Mouse (Mus musculus) heart, embryonic 10.5 days (tissue): ENCODE measurements around the gene Iyd. TPM values are rescaled to one million over a fixed set of nuclear protein-coding genes. Genes with fewer than 3 reads are reported as not detected.
A peak's percentile ranks its signal among the peaks of the same experiment; 100 is the strongest.

Experiments used
- DNase-seq: peaks from one replicate; pipeline ENCODE4 v3.0.0-alpha.2; 2017; ENCODE audit warnings: low spot score
- H3K27ac ChIP-seq: fragments of 300-500 bp; sonication (generic); 2 replicates; pipeline ENCODE4 v1.5.1; 2016; ENCODE audit warnings: mild to moderate bottlenecking
- H3K27me3 ChIP-seq: fragments of 300-500 bp; sonication (generic); 2 replicates; pipeline ENCODE4 v1.6.1; 2016; ENCODE audit warnings: mild to moderate bottlenecking; ENCODE audit not compliant: poor library complexity, insufficient read depth, severe bottlenecking
- H3K36me3 ChIP-seq: fragments of 300-500 bp; sonication (generic); 2 replicates; pipeline ENCODE4 v1.6.1; 2016; ENCODE audit warnings: mild to moderate bottlenecking, moderate library complexity
- H3K4me1 ChIP-seq: fragments of 300-500 bp; sonication (generic); 2 replicates; pipeline ENCODE4 v1.6.1; 2016; ENCODE audit warnings: mild to moderate bottlenecking
- H3K4me3 ChIP-seq: fragments of 300-500 bp; sonication (generic); 2 replicates; pipeline ENCODE4 v1.5.1; 2016; ENCODE audit warnings: mild to moderate bottlenecking, moderate library complexity
- H3K9me3 ChIP-seq: fragments of 300-500 bp; sonication (generic); 2 replicates; pipeline ENCODE4 v1.6.1; 2016; ENCODE audit warnings: mild to moderate bottlenecking, moderate library complexity
- WGBS: fragments of 180-500 bp; shearing (Covaris S2); methylation state at CpG from one replicate; pipeline ENCODE4 v1.1.7; 2016; 5-methylcytosine and 5-hydroxymethylcytosine counted together
- polyA plus RNA-seq: library from polyadenylated mRNA; unstranded; fragments of >200 nt; fragmentation: Nextera tagmentation; extraction: Ambion mirVana; gene quantifications from 2 replicates; pipeline ENCODE4 v1.2.1, GENCODE M21; 2016

Iyd gene
- polyA plus RNA-seq, 1 experiment from 2014 or later: 0.57 TPM

- Histone ChIP-seq H3K27me3 (no peaks in the 10 kb centered on the region), H3K4me3 (no peak overlapping the region), H3K27ac (no peak overlapping the region), H3K36me3 (no peaks in the 10 kb centered on the region), H3K4me1 (peaks cover 21% of the 10 kb centered on the region), H3K9me3 (no peaks in the 10 kb centered on the region)
- DNase-seq: no peak
- 67% methylated on average over 6 of the region's 6 CpGs for WGBS
These were observed 23.6 kb upstream of the Iyd start for GRCm38 (mm10) chr10:3516442-3516841.

DNA sequence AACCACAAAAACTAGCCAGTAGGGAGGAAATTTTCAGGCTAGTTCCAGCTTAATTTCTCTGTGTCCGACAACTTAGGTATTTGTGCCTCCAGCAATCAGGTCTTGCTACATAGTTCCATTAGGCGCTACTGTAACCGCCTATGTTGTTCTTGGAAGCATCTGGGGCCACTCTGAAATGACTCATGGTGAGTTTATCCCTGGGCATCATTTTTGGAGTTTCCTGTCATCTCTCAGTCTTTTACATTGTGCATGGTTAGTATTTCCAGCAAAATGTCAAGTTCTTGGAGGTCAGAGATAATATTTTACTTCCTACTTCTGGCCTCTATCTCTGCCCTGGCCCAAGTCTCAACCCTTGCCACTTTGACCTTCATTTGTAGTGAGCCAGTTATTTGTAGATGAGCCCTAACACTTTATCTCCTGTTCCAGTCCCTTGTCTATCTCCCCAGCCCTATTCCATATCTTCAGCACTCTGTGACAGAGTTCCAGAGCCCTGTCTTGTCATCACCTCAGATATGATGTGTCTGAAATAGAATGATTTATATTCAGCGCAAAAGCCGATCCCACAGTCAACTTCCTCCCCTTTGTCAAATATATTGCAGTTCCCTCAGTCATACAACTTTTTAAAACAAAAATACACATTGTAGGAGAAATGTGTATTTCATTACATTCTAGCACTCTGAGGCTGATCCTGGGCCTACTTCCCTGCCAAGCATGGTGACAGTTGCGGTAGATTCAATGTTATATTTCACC lies 16.8 kb upstream of the Iyd start:
- no peak overlapping the region for H3K4me3 ChIP-seq
- H3K27ac ChIP-seq: peak overlapping the region; percentile 59; the same call in 1 of the 2 replicates
- no peaks in the 10 kb centered on the region for H3K27me3 ChIP-seq
- no peak for DNase-seq
- WGBS: 36% methylated on average over 6 of the region's 6 CpGs
- H3K4me1 ChIP-seq: peaks cover 47% of the 10 kb centered on the region
- H3K36me3 ChIP-seq: no peaks in the 10 kb centered on the region
- no peaks in the 10 kb centered on the region for H3K9me3 ChIP-seq

DNA sequence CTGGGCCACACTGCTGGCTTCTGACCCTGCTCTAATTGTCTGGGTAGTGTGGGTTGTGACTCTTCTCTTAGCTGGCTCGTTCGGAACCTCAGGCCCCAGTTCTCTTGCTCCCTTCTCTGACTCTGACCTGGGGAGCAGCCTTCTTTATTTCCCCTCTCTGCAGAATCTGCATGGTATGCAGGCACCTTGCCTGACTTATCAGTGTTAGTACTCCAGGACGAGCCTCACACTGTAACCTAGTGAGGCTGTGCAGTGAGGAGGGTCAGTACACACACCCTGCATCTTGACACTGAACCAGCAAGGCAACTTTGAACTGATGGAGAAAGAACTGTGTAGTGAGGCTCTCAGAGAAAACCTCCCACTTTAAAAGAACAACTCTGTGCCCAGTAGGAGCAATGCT lies 15.5 kb upstream of the Iyd start:
- 44% methylated on average over 3 of the region's 3 CpGs for WGBS
- H3K4me1 ChIP-seq: peaks cover 57% of the 10 kb centered on the region
- H3K36me3 ChIP-seq: no peaks in the 10 kb centered on the region
- H3K27me3 ChIP-seq: no peaks in the 10 kb centered on the region
- H3K9me3 ChIP-seq: no peaks in the 10 kb centered on the region
- DNase-seq: no peak
- no peak overlapping the region for H3K4me3 ChIP-seq
- peak overlapping the region; percentile 80 for H3K27ac ChIP-seq

DNA sequence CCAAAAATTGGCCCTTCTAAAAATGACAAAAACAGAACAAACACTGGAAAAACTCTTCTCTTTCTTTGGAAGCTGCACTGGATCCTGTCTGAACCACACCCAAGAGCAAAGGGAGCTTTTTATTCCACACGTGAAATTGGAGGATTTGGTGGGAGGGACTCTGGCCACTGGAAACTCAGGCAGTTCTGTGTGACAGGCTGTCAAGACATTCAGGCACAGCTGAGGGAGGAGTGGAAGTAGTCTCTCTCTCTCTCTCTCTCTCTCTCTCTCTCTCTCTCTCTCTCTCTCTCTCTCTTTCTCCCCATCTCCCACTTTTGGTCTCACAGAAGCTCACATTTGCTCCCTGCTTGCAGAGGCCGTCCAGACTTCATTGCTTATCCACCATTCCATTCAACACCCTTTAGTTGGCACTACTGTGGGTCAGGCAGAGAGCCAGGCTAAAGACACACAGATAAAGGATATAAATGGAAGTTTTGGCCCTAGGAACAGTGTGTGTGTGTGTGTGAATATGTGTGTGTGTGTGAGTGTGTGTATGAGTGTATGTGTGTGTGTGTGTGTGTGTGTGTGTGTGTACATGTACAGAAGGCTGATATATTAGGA lies 14.5 kb upstream of the Iyd start:
- no peaks in the 10 kb centered on the region for H3K36me3 ChIP-seq
- peak overlapping the region; percentile 78 for H3K27ac ChIP-seq
- DNase-seq: no peak
- H3K4me3 ChIP-seq: no peak overlapping the region
- WGBS: 18% methylated on average over 2 of the region's 2 CpGs
- peaks cover 58% of the 10 kb centered on the region for H3K4me1 ChIP-seq
- H3K9me3 ChIP-seq: no peaks in the 10 kb centered on the region
- H3K27me3 ChIP-seq: no peaks in the 10 kb centered on the region

DNA sequence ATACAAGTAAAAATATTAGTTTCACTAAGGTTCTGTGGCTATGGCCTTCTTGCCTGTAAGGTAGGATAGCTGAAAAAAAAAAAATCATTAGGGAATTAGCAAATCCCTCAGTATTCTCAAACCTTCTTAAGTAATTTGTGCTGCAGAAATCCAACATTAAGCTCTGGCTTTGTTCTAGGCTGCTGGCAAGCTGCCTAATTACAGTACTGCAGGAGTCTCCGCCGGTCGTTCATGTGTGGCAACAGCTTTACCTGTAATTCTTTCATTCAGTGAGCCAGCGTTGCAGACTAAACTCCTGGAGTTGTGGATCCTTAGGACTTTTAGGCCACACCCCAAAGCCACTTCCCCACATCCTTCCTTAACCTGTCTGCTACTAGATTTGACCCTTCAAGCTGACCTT lies 10.2 kb upstream of the Iyd start:
- H3K36me3 ChIP-seq: no peaks in the 10 kb centered on the region
- DNase-seq: no peak
- no peak overlapping the region for H3K4me3 ChIP-seq
- WGBS: 86% methylated on average over 4 of the region's 4 CpGs
- H3K4me1 ChIP-seq: peaks cover 45% of the 10 kb centered on the region
- no peaks in the 10 kb centered on the region for H3K9me3 ChIP-seq
- no peaks in the 10 kb centered on the region for H3K27me3 ChIP-seq
- no peak overlapping the region for H3K27ac ChIP-seq

DNA sequence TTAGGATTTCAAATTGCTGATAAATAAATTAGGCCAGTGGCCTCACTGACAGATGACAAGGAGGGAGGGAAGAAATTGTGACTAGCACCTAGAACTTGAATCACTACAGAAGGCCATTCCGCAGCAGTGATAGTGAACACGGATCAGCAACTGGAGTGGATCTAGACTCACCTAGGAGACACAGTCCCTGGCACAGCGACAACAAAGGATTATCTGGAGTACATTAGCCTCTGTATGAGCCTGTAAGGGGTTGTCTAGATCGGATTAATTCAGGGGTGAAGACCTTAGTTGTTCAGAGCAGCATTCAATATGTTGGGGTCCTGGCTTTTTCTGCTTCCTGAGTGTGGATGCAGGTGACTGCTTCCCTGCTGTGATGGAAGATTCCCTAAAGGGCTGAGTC lies 9.4 kb upstream of the Iyd start:
- Histone ChIP-seq H3K4me3 (no peak overlapping the region), H3K27me3 (no peaks in the 10 kb centered on the region), H3K9me3 (no peaks in the 10 kb centered on the region), H3K27ac (peak overlapping the region; percentile 42; the same call in 1 of the 2 replicates), H3K4me1 (peaks cover 36% of the 10 kb centered on the region), H3K36me3 (no peaks in the 10 kb centered on the region)
- 38% methylated on average over 4 of the region's 4 CpGs for WGBS
- DNase-seq: no peak

DNA sequence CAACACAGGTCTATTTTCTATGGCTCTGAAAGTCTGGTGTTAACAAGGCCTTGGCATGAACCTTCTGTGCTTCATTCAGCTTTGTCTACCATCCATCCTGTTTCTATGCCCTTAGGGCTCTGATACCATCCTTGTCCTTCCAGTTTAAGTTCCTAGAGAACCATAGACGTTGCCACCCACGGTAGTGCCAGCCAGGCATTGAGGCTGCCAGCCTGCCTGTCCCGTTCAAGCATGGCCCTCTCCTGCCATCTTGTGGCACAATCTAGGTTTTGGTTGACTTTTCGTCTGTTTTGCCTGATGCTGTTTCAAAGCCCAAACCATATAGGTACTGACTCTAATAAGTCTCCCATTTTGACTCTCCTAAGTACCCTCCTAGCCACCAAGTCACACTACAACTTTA lies 8.7 kb upstream of the Iyd start:
- WGBS: 3% methylated on average over 4 of the region's 4 CpGs
- H3K36me3 ChIP-seq: no peaks in the 10 kb centered on the region
- H3K27ac ChIP-seq: no peak overlapping the region
- H3K4me1 ChIP-seq: peaks cover 30% of the 10 kb centered on the region
- H3K4me3 ChIP-seq: no peak overlapping the region
- DNase-seq: no peak
- H3K9me3 ChIP-seq: no peaks in the 10 kb centered on the region
- no peaks in the 10 kb centered on the region for H3K27me3 ChIP-seq

- no peak for DNase-seq
- no peaks in the 10 kb centered on the region for H3K27me3 ChIP-seq
- H3K4me3 ChIP-seq: peak overlapping the region; percentile 27; the same call in 1 of the 2 replicates
- 6% methylated on average over 7 of the region's 7 CpGs for WGBS
- no peaks in the 10 kb centered on the region for H3K36me3 ChIP-seq
- peaks cover 10% of the 10 kb centered on the region for H3K4me1 ChIP-seq
- no peaks in the 10 kb centered on the region for H3K9me3 ChIP-seq
- no peak overlapping the region for H3K27ac ChIP-seq
These were observed 5.6 kb upstream of the Iyd start for GRCm38 (mm10) chr10:3534445-3534844.

- WGBS: 86% methylated on average over 1 of the region's 1 CpGs
These were observed 3.7 kb upstream of the Iyd start for GRCm38 (mm10) chr10:3536361-3536760.

GRCm38 (mm10) chr10:3549384-3549783 lies 9.3 kb downstream of the Iyd start:
- WGBS: 72% methylated on average over 2 of the region's 2 CpGs
- Histone ChIP-seq H3K27me3 (no peaks in the 10 kb centered on the region), H3K9me3 (no peaks in the 10 kb centered on the region), H3K27ac (no peak overlapping the region), H3K36me3 (no peaks in the 10 kb centered on the region), H3K4me3 (no peak overlapping the region), H3K4me1 (no peaks in the 10 kb centered on the region)
- DNase-seq: no peak

More at GRCm38 (mm10) chr10:3536361-3536760, 3.7 kb upstream of the Iyd start:
- Histone ChIP-seq H3K27ac (no peak overlapping the region), H3K4me3 (no peak overlapping the region), H3K9me3 (no peaks in the 10 kb centered on the region), H3K27me3 (no peaks in the 10 kb centered on the region), H3K36me3 (no peaks in the 10 kb centered on the region), H3K4me1 (peaks cover under 1% of the 10 kb centered on the region; the same call in 1 of the 2 replicates)
- no peak for DNase-seq

DNA sequence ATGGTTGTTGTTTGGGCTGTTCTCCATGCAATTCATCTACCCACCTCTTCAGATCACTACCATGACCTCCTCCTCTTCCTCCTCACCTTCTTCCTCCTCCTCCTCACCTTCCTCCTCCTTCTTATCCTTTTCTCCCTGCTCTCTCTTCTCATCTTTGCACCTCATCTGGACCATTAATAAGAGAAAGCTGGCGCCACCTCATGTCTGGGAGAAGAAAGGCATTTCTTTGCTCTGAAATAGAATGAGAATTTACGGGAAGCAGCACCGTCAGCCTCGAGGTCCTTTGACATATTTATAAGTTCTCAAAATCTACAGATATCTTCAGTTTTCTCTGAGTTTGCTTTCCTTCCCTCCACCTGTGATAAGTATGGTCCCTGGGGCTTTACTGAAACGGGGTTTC lies 15.1 kb downstream of the Iyd start:
- H3K36me3 ChIP-seq: no peaks in the 10 kb centered on the region
- no peaks in the 10 kb centered on the region for H3K9me3 ChIP-seq
- H3K4me1 ChIP-seq: no peaks in the 10 kb centered on the region
- no peak for DNase-seq
- H3K27me3 ChIP-seq: no peaks in the 10 kb centered on the region
- H3K27ac ChIP-seq: no peak overlapping the region
- WGBS: 59% methylated on average over 5 of the region's 5 CpGs
- no peak overlapping the region for H3K4me3 ChIP-seq

DNA sequence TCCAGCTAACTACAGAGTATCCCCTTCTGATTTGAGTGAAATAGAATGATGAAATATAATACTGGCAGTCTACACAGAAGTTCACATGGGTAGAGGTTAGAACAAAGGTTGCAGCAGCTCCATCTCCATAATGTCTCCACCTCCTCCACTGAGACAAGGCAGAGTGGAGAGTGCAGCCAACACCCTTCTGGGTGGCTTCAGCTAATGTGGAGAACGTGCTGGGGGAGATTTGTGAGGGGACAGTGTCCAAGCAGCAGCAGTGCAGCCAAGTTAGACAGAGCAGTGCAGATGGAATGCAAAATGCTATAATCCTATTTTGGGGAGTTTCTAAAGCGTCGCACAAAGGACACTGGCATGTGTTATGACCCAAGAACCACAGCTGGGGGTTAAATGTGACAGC lies 16.5 kb downstream of the Iyd start:
- no peak overlapping the region for H3K27ac ChIP-seq
- H3K9me3 ChIP-seq: no peaks in the 10 kb centered on the region
- H3K27me3 ChIP-seq: no peaks in the 10 kb centered on the region
- 69% methylated on average over 3 of the region's 3 CpGs for WGBS
- H3K4me3 ChIP-seq: no peak overlapping the region
- no peaks in the 10 kb centered on the region for H3K4me1 ChIP-seq
- no peaks in the 10 kb centered on the region for H3K36me3 ChIP-seq
- DNase-seq: no peak

GRCm38 (mm10) chr10:3559136-3559535 lies 19.1 kb downstream of the Iyd start:
- no peak for DNase-seq
- H3K27me3 ChIP-seq: no peaks in the 10 kb centered on the region
- H3K9me3 ChIP-seq: no peaks in the 10 kb centered on the region
- no peaks in the 10 kb centered on the region for H3K36me3 ChIP-seq
- WGBS: 91% methylated on average over 1 of the region's 1 CpGs
- H3K27ac ChIP-seq: no peak overlapping the region
- no peak overlapping the region for H3K4me3 ChIP-seq
- peaks cover 4% of the 10 kb centered on the region; the same call in 1 of the 2 replicates for H3K4me1 ChIP-seq
